Mouse (Mus musculus) forebrain, embryonic 15.5 days (tissue): ENCODE data around the gene Il1rapl1. TPM values are rescaled to one million over a fixed set of nuclear protein-coding genes. Genes with fewer than 3 reads are reported as not detected.
"Not testable (repeated sequence)": the region's sequence is repeated elsewhere in the genome, so short reads cannot be mapped to it uniquely, and the experiment has no call there.

Experiments
- ATAC-seq: fragments of 200-750 bp; cut with Nextera tagmentation; replicated peaks from 2 replicates; pipeline ENCODE4 v1.8.0; 2017; ENCODE audit warnings: mild to moderate bottlenecking, moderate TSS enrichment, moderate library complexity
- H3K27ac ChIP-seq: fragments of 300-500 bp; sonication (generic); replicated peaks from 2 replicates; pipeline ENCODE4 v1.5.1; 2015; ENCODE audit warnings: mild to moderate bottlenecking, inconsistent platforms
- H3K27me3 ChIP-seq: fragments of 300-500 bp; sonication (generic); 2 replicates; pipeline ENCODE4 v1.6.1; 2015; ENCODE audit warnings: inconsistent platforms
- H3K36me3 ChIP-seq: fragments of 300-500 bp; sonication (generic); 2 replicates; pipeline ENCODE4 v1.6.1; 2015; ENCODE audit warnings: mild to moderate bottlenecking, inconsistent platforms
- H3K4me1 ChIP-seq: fragments of 300-500 bp; sonication (generic); 2 replicates; pipeline ENCODE4 v1.6.1; 2015; ENCODE audit warnings: inconsistent platforms
- H3K4me2 ChIP-seq: fragments of 300-500 bp; sonication (generic); replicated peaks from 2 replicates; pipeline ENCODE4 v1.6.1; 2015; ENCODE audit warnings: mild to moderate bottlenecking, inconsistent platforms
- H3K4me3 ChIP-seq: fragments of 300-500 bp; sonication (generic); 2 replicates; pipeline ENCODE4 v1.5.1; 2015; ENCODE audit warnings: mild to moderate bottlenecking, inconsistent platforms
- H3K9ac ChIP-seq: fragments of 300-500 bp; sonication (generic); replicated peaks from 2 replicates; pipeline ENCODE4 v1.6.1; 2015; ENCODE audit warnings: mild to moderate bottlenecking, inconsistent platforms
- H3K9me3 ChIP-seq: fragments of 300-500 bp; sonication (generic); 2 replicates; pipeline ENCODE4 v1.6.1; 2016; ENCODE audit warnings: inconsistent platforms
- WGBS: fragments of 180-500 bp; shearing (Covaris S2); methylation state at CpG from one replicate; pipeline ENCODE4 v1.1.7; 2015; ENCODE audit warnings: mixed read lengths; 5-methylcytosine and 5-hydroxymethylcytosine counted together
- polyA plus RNA-seq: library from polyadenylated mRNA; unstranded; fragments of >200 nt; fragmentation: Nextera tagmentation; extraction: Ambion mirVana; gene quantifications from 2 replicates; pipeline ENCODE4 v1.2.1, GENCODE M21; 2015

Il1rapl1 gene
- polyA plus RNA-seq, 1 experiment from 2014 or later: 3.4 TPM

- H3K4me2 ChIP-seq: no peak overlapping the region
- 64% methylated on average over 5 of the region's 5 CpGs for WGBS
- no peak for ATAC-seq
Observed at GRCm38 (mm10) chrX:87502604-87503003, 612.8 kb downstream of the Il1rapl1 start.

DNA sequence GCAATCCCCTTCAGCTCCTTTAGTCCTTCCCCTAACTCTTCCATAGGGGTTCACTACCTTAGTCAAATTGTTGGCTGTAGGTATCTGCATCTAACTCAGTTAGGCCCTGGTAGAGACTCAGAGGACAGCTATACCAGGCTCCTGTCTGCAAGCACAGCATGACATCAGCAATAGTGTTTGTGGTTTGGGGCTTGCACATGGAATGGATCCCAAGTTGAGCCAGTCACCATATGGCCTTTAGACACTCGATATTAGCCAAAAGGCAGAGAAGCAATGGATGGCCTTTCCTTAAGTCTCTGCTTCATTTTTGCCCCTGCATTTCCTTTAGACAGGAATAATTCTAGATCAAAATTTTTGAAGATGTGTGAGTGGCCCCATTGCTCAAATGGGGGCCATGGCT lies 632.0 kb downstream of the Il1rapl1 start:
- H3K27ac ChIP-seq: no peak overlapping the region
- 88% methylated on average over 1 of the region's 1 CpGs for WGBS
- no peaks in the 10 kb centered on the region for H3K9me3 ChIP-seq
- H3K4me2 ChIP-seq: no peak overlapping the region
- no peak overlapping the region for H3K9ac ChIP-seq
- H3K27me3 ChIP-seq: no peaks in the 10 kb centered on the region
- H3K4me3 ChIP-seq: no peak overlapping the region
- no peaks in the 10 kb centered on the region for H3K36me3 ChIP-seq
- H3K4me1 ChIP-seq: no peaks in the 10 kb centered on the region
- ATAC-seq: no peak

More at GRCm38 (mm10) chrX:87502604-87503003, 612.8 kb downstream of the Il1rapl1 start:
- no peaks in the 10 kb centered on the region for H3K36me3 ChIP-seq
- H3K27ac ChIP-seq: no peak overlapping the region
- H3K4me3 ChIP-seq: no peak overlapping the region
- H3K9ac ChIP-seq: no peak overlapping the region
- no peaks in the 10 kb centered on the region for H3K4me1 ChIP-seq
- no peaks in the 10 kb centered on the region for H3K9me3 ChIP-seq
- H3K27me3 ChIP-seq: no peaks in the 10 kb centered on the region

DNA sequence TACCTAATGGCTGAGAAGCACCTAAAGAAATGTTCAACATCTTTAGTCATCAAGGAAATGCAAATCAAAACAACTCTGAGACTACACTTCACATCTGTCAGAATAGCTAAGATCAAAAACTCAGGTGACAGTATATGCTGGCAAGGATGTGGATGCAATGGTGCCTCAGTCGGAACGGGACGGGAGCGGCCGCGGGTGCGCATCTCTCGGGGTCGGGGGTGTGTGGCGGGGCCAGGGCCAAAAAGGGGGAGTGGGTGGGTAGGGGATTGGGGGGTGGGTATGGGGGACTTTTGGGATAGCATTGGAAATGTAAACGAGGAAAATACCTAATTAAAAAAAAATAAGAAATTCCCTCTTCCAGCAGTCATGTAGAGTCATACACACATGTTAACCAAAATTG lies 877.3 kb downstream of the Il1rapl1 start:
- H3K27ac ChIP-seq, H3K9me3 ChIP-seq, H3K9ac ChIP-seq, ATAC-seq, H3K4me3 ChIP-seq, H3K36me3 ChIP-seq, H3K27me3 ChIP-seq, H3K4me2 ChIP-seq, H3K4me1 ChIP-seq: not testable (repeated sequence)
- 52% methylated on average over 11 of the region's 11 CpGs for WGBS

DNA sequence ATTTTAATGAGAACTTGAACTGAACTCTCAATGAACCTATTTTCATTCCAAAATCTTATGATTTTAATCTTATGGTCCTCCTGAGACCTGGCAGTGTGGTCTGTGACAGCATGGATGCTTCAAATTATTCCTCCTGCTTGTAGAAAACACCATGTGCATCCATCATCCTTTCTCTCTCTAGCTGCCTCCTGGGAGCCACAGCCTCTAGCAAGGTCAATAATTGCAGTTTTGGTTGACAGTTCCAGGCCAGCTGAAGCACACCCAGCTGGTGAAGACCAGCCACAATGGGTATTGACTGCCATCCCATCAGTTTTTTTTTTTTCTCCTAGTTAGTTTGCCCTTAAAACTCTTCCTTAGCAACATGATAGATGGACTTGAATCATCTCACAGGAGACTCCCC lies 890.2 kb downstream of the Il1rapl1 start:
- ATAC-seq: no peak
- H3K36me3 ChIP-seq: no peaks in the 10 kb centered on the region
- no peaks in the 10 kb centered on the region for H3K4me1 ChIP-seq
- no peaks in the 10 kb centered on the region for H3K9me3 ChIP-seq
- no peak overlapping the region for H3K27ac ChIP-seq
- H3K4me3 ChIP-seq: no peak overlapping the region
- H3K4me2 ChIP-seq: no peak overlapping the region
- no peak overlapping the region for H3K9ac ChIP-seq
- H3K27me3 ChIP-seq: no peaks in the 10 kb centered on the region

GRCm38 (mm10) chrX:87002296-87002695 lies 1113.1 kb downstream of the Il1rapl1 start:
- no peak overlapping the region for H3K27ac ChIP-seq
- H3K27me3 ChIP-seq: no peaks in the 10 kb centered on the region
- no peaks in the 10 kb centered on the region for H3K9me3 ChIP-seq
- H3K4me1 ChIP-seq: no peaks in the 10 kb centered on the region
- ATAC-seq: no peak
- H3K4me2 ChIP-seq: no peak overlapping the region
- no peak overlapping the region for H3K4me3 ChIP-seq
- H3K36me3 ChIP-seq: no peaks in the 10 kb centered on the region
- no peak overlapping the region for H3K9ac ChIP-seq

DNA sequence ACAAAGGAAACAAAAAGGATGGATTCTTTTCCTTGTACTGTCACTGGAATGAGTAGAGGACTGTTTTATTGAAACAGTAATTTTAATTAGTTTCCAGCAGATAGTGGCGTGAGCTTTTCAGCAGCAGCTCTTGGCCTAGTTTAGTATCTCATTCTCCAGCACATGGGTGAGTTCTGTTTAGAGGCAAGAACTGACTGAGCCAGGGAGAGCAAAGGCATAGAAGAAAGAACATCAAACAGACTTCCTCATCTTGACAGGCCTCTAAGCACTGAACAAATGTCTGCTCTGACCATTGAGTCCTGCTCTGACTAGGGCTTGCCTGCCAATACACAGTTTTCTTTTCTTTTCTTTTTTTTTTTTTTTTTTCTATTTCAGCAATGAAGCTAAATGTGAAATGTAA lies 1160.3 kb downstream of the Il1rapl1 start:
- Histone ChIP-seq H3K4me2 (no peak overlapping the region), H3K36me3 (no peaks in the 10 kb centered on the region), H3K27me3 (no peaks in the 10 kb centered on the region), H3K9me3 (no peaks in the 10 kb centered on the region), H3K4me3 (no peak overlapping the region), H3K9ac (no peak overlapping the region), H3K27ac (no peak overlapping the region), H3K4me1 (no peaks in the 10 kb centered on the region)
- ATAC-seq: no peak
- 42% methylated on average over 1 of the region's 1 CpGs for WGBS

DNA sequence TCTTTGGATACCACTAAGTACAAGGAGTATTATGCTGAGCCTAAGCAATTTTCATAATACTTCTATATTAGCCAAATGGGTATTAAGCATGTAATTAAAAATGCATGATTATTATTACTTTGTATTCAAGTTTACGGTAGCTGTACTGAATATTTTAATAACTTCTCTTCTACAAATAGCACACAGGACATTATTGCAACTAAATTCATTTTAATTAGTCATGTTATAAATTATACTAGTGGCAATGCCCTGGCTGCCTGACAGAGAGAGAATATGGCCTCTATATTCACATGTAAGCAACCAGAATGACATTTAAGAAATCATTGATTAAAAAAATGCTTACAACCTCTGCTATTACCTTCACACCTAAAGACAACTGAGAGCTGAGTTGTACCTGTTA lies 1160.8 kb downstream of the Il1rapl1 start:
- no peak overlapping the region for H3K4me3 ChIP-seq
- WGBS: 80% methylated on average over 1 of the region's 1 CpGs
- no peak for ATAC-seq
- no peaks in the 10 kb centered on the region for H3K36me3 ChIP-seq
- H3K4me1 ChIP-seq: no peaks in the 10 kb centered on the region
- no peaks in the 10 kb centered on the region for H3K9me3 ChIP-seq
- no peak overlapping the region for H3K9ac ChIP-seq
- H3K27me3 ChIP-seq: no peaks in the 10 kb centered on the region
- no peak overlapping the region for H3K27ac ChIP-seq
- no peak overlapping the region for H3K4me2 ChIP-seq

GRCm38 (mm10) chrX:86950940-86951339 lies 1164.5 kb downstream of the Il1rapl1 start:
- no peaks in the 10 kb centered on the region for H3K27me3 ChIP-seq
- H3K4me1 ChIP-seq: no peaks in the 10 kb centered on the region
- no peaks in the 10 kb centered on the region for H3K36me3 ChIP-seq
- no peak overlapping the region for H3K9ac ChIP-seq
- no peaks in the 10 kb centered on the region for H3K9me3 ChIP-seq
- no peak for ATAC-seq
- no peak overlapping the region for H3K4me2 ChIP-seq
- H3K4me3 ChIP-seq: no peak overlapping the region
- 40% methylated on average over 2 of the region's 2 CpGs for WGBS
- H3K27ac ChIP-seq: no peak overlapping the region

GRCm38 (mm10) chrX:86949112-86949511 lies 1166.3 kb downstream of the Il1rapl1 start:
- Histone ChIP-seq H3K36me3 (no peaks in the 10 kb centered on the region), H3K27me3 (no peaks in the 10 kb centered on the region), H3K4me2 (no peak overlapping the region), H3K9ac (no peak overlapping the region), H3K4me1 (no peaks in the 10 kb centered on the region), H3K9me3 (no peaks in the 10 kb centered on the region), H3K4me3 (no peak overlapping the region), H3K27ac (no peak overlapping the region)
- no peak for ATAC-seq

DNA sequence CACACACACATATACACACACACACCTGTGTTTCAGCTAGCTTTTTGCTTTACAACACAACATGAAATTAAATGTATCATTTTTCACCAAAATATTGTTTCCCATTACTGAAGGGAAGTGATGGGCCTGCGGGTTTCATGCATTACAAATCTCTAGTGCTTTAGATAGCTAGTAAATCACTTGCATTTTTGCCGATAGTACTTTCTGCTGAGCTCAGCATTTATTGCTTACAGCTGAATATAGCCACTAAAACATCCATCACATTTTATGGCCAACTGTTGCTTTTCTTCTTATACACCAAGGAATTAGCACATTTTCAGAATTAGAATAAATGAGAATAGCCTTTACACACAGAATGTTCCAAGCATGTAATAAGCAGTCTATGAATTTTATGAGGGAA lies 1260.6 kb downstream of the Il1rapl1 start:
- ATAC-seq: no peak
- WGBS: 88% methylated on average over 2 of the region's 2 CpGs

DNA sequence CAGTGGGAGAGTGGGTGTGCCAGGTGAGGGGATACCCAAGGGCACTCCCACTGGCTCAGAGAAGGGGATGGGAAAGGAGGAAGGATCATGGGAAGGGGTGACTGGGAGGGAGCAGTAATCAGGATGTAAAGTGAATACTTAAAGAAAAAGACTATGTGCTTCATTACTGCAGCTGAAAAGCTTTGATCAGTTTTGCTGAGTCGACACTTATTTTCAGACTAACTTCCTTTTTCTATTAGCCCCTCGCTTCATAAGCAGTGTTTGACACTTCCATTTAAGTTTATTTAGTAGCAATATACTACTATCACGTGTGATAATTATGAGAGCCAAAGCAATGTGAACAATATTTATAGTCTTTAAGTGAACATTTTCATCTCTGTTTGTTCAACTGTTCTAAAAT lies 1307.2 kb downstream of the Il1rapl1 start:
- H3K4me3 ChIP-seq: no peak overlapping the region
- H3K4me2 ChIP-seq: no peak overlapping the region
- no peaks in the 10 kb centered on the region for H3K27me3 ChIP-seq
- H3K4me1 ChIP-seq: no peaks in the 10 kb centered on the region
- 85% methylated on average over 3 of the region's 3 CpGs for WGBS
- H3K36me3 ChIP-seq: no peaks in the 10 kb centered on the region
- ATAC-seq: no peak
- H3K27ac ChIP-seq: no peak overlapping the region
- H3K9me3 ChIP-seq: no peaks in the 10 kb centered on the region
- H3K9ac ChIP-seq: no peak overlapping the region

More for the DNA sequence above, 1260.6 kb downstream of the Il1rapl1 start:
- no peak overlapping the region for H3K4me2 ChIP-seq
- H3K4me1 ChIP-seq: no peaks in the 10 kb centered on the region
- H3K4me3 ChIP-seq: no peak overlapping the region
- H3K9ac ChIP-seq: no peak overlapping the region
- no peak overlapping the region for H3K27ac ChIP-seq
- no peaks in the 10 kb centered on the region for H3K9me3 ChIP-seq
- no peaks in the 10 kb centered on the region for H3K27me3 ChIP-seq
- no peaks in the 10 kb centered on the region for H3K36me3 ChIP-seq

DNA sequence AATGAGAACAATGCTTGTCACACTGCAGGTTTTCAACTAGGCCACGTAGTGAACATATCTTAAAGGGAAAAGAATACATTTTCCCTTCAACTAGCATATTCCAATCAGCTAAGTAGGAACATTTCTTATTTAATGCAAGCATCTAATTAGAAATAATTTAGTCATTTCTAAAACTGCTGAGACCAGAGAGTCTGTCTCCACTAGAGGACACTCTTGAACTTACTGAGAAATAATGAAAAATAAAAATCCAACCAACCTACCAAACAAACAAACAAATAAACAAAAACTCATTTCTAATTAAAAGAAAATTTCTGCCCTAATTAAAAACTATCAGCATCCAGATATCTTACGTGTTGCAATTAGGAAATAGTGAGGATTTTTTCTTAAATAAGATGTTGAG lies 1312.7 kb downstream of the Il1rapl1 start:
- Histone ChIP-seq H3K4me2 (no peak overlapping the region), H3K9me3 (no peaks in the 10 kb centered on the region), H3K4me1 (no peaks in the 10 kb centered on the region), H3K4me3 (no peak overlapping the region), H3K27me3 (no peaks in the 10 kb centered on the region), H3K9ac (no peak overlapping the region), H3K27ac (no peak overlapping the region), H3K36me3 (no peaks in the 10 kb centered on the region)
- no peak for ATAC-seq
- 70% methylated on average over 2 of the region's 2 CpGs for WGBS

DNA sequence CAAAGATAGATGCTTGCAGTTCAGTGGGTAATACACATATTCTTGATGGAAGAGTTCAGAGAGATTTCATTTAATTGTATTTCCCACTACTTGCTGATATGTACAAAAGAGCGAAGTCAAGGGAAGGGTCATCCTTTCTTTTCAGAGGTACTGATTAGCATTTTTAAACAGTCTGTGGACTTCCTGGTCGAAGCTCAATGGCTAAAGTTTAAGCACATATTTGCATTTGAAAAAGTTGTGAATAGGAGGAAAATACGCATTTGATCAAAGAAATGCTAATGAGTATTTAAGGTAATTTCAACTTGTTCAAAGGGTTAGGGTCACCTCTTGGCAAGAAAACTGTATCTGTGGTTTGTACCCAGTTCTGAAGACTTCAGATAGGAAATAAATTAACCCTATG lies 1386.6 kb downstream of the Il1rapl1 start:
- no peak overlapping the region for H3K27ac ChIP-seq
- H3K9ac ChIP-seq: no peak overlapping the region
- no peaks in the 10 kb centered on the region for H3K9me3 ChIP-seq
- no peak for ATAC-seq
- no peak overlapping the region for H3K4me2 ChIP-seq
- no peaks in the 10 kb centered on the region for H3K4me1 ChIP-seq
- H3K36me3 ChIP-seq: no peaks in the 10 kb centered on the region
- H3K4me3 ChIP-seq: no peak overlapping the region
- H3K27me3 ChIP-seq: no peaks in the 10 kb centered on the region
- 23% methylated on average over 3 of the region's 3 CpGs for WGBS
